Mouse (Mus musculus) spleen, adult 18-20 months (tissue): Measurements from ENCODE around the gene Mgat2.

Experiments used
- DNase-seq, 2 experiments: peaks; one replicate each; pipeline ENCODE4 v3.0.0; 2022; ENCODE audit warnings: mixed read lengths in 2 of 2

The Mgat2 gene

DNA sequence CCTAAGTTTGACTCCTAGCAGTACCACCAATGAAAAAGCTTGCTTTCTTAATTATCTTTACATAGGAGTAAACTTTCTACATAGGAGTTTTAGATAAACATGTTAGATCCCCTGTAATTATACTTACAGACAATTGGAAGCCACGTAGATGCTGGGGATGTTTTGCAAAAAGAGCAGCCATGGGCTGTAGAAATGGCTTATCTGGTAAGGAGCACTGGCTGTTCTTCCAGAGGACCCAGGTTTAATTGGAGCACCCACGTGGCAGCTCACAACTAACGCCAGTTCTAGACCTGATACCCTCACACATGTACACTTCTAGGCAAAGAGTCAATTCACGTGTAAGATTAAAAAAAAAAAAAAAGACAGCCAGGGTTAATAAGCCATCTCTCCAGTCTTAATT lies 2.2 kb upstream of the Mgat2 start:
- DNase-seq = no peak

DNA sequence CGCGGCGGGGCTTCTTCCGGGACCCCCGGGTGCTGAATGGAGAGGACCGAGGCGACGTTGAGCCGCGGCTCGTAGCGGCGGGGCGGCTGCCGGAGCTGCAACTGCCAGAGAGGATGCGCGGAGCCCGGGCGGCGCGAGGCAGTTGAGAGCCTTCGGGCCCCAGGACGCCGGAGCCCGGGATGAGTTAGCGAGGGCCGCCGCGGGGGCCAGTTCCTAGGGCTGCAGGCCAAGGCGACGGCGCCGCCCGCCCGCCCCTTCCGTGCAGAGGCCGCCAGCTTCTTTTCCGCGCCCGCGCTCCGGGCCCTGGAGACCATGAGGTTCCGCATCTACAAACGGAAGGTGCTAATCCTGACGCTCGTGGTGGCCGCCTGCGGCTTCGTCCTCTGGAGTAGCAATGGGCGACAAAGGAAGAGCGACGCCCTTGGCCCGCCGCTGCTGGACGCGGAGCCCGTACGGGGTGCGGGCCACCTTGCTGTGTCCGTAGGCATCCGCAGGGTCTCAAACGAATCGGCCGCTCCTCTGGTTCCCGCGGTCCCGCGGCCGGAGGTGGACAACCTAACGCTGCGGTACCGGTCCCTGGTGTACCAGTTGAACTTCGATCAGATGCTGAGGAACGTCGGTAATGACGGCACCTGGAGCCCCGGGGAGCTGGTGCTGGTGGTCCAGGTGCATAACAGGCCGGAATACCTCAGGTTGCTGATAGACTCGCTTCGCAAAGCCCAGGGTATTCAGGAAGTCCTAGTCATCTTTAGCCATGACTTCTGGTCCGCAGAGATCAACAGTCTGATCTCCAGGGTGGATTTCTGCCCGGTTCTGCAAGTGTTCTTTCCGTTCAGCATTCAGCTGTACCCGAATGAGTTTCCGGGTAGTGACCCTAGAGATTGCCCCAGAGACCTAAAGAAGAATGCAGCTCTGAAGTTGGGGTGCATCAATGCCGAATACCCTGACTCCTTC lies 662 bp downstream of the Mgat2 start:
- DNase-seq = peak; percentile 57 to 70

DNA sequence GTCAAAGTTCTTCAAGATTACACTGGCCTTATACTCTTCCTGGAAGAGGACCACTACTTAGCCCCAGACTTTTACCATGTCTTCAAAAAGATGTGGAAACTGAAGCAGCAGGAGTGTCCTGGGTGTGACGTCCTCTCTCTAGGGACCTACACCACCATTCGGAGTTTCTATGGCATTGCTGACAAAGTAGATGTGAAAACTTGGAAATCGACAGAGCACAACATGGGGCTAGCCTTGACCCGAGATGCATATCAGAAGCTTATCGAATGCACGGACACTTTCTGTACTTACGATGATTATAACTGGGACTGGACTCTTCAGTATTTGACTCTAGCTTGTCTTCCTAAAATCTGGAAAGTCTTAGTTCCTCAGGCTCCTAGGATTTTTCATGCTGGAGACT lies 1.4 kb downstream of the Mgat2 start:
- no peak for DNase-seq

DNA sequence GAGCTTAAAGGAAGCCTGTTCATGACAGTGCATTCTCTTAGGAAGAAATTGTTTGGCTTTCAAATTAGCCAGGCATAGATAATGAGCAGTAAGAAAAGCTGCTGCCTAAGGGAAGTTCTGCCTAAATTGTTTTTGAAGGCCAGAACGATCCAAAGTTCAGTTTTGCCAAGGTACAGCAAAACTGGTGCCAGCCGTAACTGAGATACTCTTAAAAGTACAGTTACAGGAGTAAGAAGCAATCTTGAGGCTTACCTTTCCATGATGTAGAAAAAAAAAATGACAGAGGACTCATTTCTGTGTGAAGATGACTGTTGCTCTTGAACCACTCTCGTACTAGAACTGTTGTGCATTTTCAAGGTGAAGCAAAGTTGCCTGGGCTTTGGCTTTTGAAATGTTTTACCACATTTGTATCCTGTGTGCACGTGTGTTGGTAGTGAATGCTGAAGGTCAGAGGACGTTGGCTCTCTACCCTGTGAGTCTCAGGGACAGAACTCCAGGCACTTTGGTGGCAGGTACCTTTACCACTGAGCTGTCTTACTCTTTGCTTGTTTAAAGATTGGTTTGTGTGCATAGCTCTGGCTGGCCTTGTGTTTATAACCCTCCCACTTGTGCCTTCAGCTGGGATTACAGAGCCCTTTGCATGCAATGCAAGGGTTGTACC lies 3.0 kb downstream of the Mgat2 start:
- no peak for DNase-seq

DNA sequence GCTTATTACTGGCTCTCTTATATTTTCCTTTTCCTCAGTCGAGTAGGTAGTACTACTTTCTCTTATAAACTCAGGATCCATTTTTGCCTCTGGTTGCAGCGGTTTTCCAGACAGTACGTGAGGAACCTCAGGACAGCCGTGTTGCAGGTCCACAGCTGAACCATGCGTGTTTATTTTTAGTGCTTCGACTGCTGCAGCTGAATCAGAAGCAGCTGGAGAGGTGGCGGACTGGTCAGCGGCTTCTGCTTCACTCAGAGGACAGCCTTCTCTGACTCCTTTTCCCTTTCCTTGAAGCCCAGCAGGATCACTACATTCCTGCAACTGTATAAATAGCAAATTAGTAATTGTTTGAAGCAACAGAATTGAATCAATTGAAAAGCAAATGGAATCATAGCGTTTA lies 6.1 kb downstream of the Mgat2 start:
- DNase-seq = no peak

DNA sequence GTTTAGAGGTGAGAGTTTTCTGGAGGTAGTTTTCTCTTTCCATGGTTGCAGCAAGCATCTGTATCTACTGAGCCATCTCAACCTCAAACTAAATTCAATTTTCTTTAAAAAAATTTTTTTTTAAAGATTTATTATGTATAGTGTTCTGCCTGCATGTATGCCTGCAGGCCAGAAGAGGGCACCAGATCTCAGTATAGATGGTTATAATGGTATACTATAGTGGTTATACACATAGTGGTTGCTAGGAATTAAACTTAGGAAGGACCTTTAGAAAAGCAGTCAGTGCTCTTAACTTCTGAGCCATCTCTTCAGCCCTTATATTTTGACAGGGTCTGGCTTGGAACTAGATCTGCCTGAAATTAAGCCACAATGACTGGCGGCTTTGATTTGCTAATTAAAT lies 6.6 kb downstream of the Mgat2 start:
- no peak for DNase-seq

DNA sequence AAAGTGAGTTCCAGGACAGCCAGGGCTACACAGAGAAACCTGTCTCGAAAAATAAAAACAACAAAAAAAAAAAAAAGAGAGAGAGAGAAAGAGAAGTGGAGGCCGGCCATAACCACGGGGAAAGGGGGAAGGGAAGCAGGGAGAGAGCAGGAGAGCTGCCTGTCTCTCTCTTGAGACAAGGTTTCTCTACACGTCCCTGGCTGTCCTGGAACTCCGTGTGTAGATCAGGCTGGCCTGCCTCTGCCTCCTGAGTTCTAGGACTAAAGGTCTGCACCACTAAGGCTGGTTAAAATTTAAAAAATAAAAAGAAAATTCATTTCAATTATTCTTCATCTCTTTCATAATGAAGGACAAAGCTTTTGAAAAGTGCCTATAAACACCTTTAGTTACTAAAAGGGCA lies 7.4 kb downstream of the Mgat2 start:
- no peak for DNase-seq

DNA sequence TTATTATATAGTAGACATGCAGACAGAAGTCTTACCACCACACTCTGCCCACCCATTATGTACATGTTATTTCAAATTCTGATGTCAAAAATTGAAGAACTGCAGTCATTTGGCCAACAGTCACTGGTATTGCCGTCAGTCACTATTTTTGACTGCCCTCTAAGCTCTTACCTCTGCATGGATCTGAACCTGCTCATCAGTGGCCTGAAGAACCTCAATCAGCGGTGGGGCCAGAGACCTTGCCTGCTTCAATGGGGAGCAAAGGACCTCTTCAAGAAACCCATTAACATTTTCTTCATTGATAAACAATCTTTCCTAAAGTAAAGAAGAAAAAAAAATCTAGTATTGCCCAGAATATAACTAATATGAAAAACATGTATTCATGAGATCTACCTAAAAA lies 8.7 kb downstream of the Mgat2 start:
- DNase-seq = no peak

DNA sequence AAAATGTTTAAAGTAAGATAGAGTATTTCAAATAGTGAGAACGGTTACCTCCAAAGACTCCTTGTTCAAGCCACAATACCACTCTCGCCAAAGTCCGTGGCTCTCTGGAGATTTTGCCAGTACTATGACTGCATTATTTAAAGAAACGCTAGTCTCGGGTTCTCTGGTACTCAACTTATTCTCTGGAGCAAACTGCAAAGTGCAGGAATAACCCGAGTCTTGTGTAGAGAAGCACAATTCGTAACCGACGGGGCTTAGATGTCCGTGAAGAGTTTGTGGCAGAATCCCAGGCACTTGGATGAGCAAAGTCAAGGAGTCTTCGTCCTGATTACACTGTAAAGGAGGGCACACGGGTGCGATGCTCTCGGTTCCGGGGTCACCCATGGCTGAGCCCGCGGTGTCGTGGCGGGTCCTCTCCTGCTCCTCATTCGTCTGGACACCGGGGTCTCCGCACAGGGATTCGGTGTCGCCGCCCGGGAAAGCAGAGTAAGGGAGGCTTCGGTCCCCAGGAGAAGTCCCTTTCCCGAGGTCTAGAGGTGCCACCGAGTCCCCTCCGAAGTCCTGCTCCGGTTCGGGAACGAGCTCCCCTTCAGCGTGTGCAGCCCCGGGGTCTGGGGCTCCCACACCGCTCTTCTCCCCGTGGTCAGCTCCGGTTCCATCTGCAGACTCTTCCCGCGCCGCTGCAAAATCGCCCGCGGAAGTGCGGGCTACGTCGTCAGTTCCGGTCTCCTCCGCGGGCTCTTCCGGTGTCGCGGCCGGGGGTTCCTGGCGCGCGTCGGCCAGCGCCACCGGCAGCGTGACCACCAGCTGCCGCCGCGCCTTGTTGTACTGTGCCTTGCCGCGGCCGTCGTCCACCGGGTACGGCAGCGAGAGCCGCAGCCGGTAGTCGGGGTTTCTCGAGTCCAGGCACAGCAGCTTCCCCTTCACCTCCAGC lies 12.8 kb downstream of the Mgat2 start, which contains the start of gene Gm49383:
TSS of gene Gm49383 (minus strand) at position 661 of the 934 bp plus-strand sequence.
- peak in 1 of 2 experiments; percentile 51 for DNase-seq

DNA sequence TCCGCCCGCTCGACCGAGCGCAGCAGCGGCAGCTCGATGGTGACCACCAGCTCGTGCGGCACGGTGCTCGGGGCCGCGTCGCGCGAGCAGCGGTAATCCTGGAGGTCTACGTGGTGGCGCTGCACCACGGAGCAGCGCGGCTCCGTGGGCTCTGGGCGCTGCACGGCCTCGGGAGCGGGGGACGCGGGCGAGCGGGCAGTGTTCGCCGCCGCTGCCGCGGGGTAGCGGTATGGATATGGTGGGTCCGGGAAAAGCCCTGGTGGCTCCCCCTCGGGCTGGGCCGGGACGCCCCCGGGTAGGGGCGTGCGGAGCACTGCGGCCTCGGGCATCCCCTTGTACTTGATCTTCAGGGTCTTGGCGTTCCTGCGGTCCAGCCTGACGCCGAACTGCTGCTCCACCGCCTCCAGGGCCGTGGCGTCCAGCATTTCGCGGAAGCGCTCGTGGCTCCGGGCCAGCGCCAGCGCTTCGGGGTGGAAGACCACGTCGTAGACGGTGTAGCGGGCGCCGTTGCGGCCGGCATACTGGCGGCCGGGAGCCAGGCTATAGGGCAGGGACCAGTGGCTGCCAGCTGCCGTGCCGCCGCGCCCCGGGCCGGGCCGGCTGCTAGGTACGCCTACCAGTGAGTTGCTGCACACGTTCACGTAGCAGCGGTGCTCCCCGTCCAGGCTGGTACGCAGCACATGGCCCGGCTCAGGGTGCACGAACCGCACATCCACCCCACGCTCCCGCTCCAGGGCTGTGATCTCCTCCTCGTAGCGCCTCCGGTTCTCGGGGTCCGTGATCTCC lies 13.6 kb downstream of the Mgat2 start:
- DNase-seq = peak; percentile 39 to 60

DNA sequence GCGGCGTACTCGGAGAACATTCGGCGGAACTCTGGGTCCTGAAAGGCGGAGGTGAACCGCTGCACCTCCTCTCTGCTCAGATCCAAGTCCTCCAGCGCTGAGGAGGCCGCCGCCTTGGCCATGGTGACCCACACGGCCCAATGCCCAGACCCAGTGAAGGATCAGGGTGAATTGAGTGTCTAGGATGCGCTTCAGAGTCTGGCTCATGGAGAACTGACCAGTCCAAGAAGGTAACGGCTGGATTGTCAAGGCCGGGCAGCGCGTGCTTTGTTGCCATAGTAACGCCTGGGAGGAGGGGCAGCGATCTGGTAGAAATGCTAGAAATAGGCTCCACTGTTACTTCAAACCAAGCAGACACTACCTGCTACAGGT lies 14.2 kb downstream of the Mgat2 start, which contains the start of gene Dnaaf2:
TSS of gene Dnaaf2 (minus strand) at position 266 of the 372 bp plus-strand sequence.
- peak in 1 of 2 experiments; percentile 57 for DNase-seq

DNA sequence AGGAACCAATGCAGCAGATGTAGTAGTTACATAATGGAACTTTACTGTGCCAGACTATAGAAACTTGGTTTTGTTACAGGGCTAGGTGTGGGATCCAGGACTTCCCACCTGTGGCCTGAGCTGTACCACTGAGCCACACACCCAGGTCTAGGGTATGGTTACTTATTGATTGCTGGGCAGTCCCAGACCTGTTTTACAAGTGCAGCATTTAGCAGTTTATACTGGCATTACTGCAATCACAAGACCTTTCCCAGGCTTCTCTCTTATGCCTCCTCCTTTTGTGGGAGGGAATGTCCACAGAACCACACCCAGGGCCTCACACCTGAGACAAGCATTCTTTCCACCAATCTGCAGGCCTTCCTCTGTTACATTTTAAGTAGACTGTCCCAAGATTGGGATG lies 15.0 kb downstream of the Mgat2 start:
- no peak for DNase-seq

DNA sequence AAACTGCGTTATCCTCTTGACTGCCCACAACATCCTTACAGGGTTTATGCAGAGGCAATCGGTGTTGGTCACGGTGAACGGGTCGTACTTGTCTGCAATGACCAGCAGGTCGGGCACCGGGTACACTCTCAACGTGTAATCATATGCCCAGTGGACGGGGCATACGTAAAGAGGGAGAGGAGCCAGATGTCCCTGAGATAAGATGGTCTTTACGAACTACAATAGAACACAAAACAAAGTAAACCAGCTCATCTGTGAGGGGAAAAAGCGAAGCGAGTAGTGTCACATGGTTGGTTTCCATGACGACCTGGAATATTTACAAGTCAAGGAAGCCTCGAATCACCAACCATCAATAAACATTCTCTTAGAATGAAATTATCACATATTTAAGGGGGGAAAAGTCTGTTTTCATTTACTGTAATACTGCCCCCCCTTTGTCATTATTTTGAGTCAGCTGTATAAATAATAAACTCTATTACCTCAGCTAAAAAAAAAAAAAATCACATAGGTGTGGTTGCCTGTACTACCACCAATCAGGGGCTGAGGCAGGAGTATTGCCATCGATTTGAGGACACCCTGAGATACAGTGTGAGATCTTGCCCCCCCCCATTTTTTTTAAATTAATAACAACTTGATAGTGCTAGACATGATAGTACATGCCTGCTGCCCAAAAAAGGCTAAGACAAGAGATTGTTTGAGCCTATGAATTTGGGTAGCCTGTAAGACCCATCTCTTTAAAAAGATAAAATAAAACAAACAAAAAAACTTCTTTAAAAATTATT lies 20.3 kb downstream of the Mgat2 start, which contains the start of gene Gm49384:
TSS of gene Gm49384 (minus strand) at position 216 of the 782 bp plus-strand sequence.
- DNase-seq = no peak

DNA sequence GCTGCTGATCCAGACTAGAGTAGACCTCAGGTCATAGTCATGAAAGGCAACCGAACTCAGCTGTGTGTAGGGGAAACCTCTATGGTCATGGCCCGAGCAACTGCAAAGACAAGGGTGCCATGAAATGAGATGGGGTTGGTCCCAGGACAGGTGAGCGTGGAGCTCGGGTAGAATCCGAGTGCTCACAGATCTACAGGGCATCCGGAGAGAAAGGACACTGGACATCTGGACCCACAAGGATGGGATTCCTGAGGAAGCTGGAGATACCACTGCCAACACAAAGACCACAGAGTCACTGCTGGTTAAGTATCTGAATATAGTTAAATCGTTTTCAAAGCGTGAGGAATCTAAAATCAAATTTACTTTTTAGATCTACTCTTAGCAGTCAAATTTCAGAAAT lies 23.4 kb downstream of the Mgat2 start:
- DNase-seq = no peak

DNA sequence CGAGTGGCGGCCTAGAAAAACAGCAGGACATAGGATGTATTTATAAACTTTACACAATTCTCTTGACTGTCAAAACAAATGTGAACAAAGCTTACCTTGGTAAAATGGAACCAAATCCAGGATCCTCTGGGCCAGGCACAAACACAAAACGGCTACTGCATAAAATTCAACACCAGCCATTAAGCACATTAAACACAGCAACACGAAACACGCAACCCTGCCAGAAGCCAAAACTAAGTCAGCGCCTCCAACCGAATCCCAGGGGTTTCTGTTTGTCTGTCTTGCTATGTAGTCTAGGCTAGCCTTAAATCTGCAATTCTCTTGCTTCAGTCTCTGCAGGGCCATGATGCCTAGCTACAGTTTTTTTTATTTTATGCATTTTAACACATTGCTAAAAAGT lies 24.0 kb downstream of the Mgat2 start:
- no peak for DNase-seq

DNA sequence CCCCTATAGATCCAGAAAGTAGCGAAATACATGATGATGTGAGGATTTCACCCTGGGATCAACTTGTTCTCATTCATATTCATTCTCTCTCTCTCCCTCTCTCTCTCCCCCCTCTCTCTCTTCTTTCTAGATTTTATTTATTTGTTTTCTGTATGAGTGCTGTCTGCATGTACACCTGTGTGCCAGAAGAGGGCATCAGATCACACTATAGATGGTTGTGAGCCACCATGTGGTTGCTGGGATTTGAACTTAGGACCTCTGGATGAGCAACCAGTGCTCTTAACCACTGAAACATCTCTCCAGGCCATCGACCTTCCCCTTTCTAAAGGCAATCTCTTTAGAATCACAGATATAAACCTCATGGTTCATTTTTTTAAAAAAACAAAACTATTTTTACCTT lies 24.6 kb downstream of the Mgat2 start:
- no peak for DNase-seq

DNA sequence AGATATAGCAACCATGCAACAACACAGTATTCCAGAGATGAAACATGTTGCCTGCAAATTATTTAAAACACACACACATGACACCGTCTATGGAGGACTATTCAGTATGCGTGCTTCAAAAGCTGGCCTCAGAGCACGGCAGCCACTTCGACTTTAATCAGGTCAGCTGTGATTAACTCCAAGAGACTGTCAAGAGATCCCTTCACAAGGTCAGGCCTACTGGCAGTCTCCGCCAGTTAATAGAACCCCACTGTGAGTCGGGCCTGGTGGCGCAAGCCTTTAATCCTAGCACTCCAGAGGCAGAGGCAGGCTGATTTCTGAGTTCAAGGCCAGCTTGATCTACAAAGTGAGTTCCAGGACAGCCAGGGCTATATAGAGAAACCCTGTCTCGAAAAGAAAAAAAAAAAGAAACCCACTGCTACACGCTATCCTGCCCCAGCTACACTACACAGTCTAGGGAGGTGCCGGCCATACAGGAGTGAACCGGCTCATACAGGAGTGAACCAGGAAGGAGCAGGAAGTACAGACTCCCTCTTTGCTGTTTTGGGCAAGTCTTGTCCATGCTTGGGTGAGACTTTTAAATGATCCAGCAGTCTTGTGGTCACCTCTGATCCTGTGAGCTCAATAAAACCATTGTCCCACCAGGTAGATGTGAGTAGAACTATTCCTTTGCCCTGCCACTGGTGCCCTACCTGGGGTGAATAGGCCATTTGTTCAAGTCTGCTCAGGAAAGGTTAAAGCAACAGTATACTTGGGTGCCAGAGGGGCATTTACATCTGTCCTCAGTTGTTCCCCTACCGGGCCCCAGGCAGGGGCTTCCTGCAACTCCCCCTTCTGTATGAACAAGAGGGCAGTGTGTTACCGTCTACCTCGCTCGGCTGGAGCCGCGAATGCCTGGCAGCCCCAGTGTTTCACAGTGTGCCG lies 26.4 kb downstream of the Mgat2 start:
- DNase-seq = no peak

DNA sequence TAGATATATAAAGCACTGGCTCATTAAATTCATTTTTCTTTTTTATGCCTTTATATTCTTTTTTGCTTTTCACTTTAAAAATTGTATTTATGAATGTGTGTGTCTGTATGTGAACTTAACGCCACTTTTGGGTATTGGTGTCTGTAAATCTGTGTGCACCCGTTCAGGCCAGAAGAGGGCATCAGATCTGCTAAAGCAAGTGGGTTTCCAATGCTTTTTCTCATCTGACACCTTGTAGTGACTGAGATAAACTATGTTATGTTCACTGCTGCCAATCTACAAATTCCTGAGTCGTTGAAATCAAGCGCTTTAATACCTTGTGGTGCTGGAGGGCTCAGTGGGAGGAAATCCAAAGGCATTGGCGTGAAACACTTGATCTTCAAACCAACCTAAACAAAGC lies 27.1 kb downstream of the Mgat2 start:
- no peak for DNase-seq

DNA sequence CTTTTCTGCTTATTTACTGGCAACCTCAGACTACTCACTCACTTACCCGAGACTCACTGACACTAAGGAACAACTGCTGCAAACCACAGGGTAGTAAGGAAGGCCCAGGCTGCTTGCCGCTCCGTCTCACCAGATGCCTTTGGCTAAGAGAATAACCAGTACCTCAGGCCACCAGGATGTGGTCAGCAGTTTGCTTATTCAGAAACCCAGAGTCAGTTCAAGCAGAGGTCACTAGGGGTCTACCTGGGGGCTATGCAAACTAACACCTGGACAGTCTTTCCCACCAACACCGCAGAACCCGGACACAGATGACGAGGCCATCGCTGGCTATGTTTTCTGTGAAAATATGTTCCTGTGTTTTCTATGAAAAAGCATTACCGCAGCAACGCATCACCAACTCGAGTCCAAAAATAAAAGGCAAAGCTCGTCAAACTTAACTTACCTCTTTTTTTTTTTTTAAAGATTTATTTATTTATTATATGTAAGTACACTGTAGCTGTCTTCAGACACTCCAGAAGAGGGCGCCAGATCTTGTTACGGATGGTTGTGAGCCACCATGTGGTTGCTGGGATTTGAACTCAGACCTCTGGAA lies 29.3 kb downstream of the Mgat2 start:
- DNase-seq = no peak

DNA sequence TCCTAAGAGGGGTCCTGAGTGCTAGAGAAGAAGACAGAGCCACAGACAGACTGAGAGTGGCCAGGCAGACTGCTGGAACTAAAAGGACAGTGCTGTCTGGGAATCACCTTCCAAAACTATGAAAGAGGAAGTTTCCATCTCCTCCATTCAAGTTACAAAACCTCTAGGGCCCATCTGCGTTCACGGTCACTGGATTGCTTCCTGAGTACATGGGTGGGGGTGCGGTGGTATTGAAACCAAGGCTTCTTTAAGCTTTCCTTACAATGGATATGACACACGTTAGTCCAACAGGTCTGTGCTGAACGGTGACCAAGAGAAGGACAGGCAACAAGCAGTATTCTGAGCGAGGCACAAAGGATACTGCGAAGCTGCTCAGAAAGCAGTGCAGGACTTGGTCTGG lies 30.4 kb downstream of the Mgat2 start:
- DNase-seq = no peak
